Mouse (Mus musculus) midbrain, embryonic 14.5 days (tissue): ENCODE data around the gene Dusp11. TPM values are rescaled to one million over a fixed set of nuclear protein-coding genes. Genes with fewer than 3 reads are reported as not detected.
"Not testable (repeated sequence)": the region's sequence is repeated elsewhere in the genome, so short reads cannot be mapped to it uniquely, and the experiment has no call there.

Experiments used
- ATAC-seq: fragments of 200-750 bp; cut with Nextera tagmentation; 2 replicates; pipeline ENCODE4 v1.8.0; 2017; ENCODE audit warnings: moderate number of reproducible peaks, moderate library complexity; ENCODE audit not compliant: low FRiP score, low TSS enrichment
- DNase-seq: peaks from one replicate; pipeline ENCODE4 v3.0.0-alpha.2; 2015
- H3K27ac ChIP-seq: fragments of 300-500 bp; sonication (generic); replicated peaks from 2 replicates; pipeline ENCODE4 v1.5.1; 2014; ENCODE audit warnings: mild to moderate bottlenecking, low read depth, low read length, moderate library complexity
- H3K27me3 ChIP-seq: fragments of 300-500 bp; sonication (generic); 2 replicates; pipeline ENCODE4 v1.6.1; 2014; ENCODE audit warnings: low read length, control low read depth, mixed read lengths; ENCODE audit not compliant: control insufficient read depth, insufficient read depth
- H3K36me3 ChIP-seq: fragments of 300-500 bp; sonication (generic); 2 replicates; pipeline ENCODE4 v1.6.1; 2014; ENCODE audit warnings: low read length, control low read depth; ENCODE audit not compliant: control insufficient read depth, insufficient read depth
- H3K4me1 ChIP-seq: fragments of 300-500 bp; sonication (generic); 2 replicates; pipeline ENCODE4 v1.6.1; 2014; ENCODE audit warnings: mild to moderate bottlenecking, antibody characterized with exemption, low read length, control low read depth; ENCODE audit not compliant: control insufficient read depth, insufficient read depth
- H3K4me2 ChIP-seq: fragments of 300-500 bp; sonication (generic); 2 replicates; pipeline ENCODE4 v1.6.1; 2014; ENCODE audit warnings: mild to moderate bottlenecking, low read length, moderate library complexity
- H3K4me3 ChIP-seq: fragments of 300-500 bp; sonication (generic); replicated peaks from 2 replicates; pipeline ENCODE4 v1.5.1; 2014; ENCODE audit warnings: low read depth, low read length
- H3K9ac ChIP-seq: fragments of 300-500 bp; sonication (generic); replicated peaks from 2 replicates; pipeline ENCODE4 v1.6.1; 2014; ENCODE audit warnings: mild to moderate bottlenecking, low read length, moderate library complexity
- H3K9me3 ChIP-seq: fragments of 300-500 bp; sonication (generic); 2 replicates; pipeline ENCODE4 v1.6.1; 2016; ENCODE audit warnings: low read length, control low read depth, mixed read lengths; ENCODE audit not compliant: control insufficient read depth
- WGBS: fragments of 180-500 bp; shearing (Covaris S2); extraction: QIAGEN DNeasy Blood & Tissue Kit; methylation state at CpG from one replicate; pipeline ENCODE4 v1.1.7; 2014; 5-methylcytosine and 5-hydroxymethylcytosine counted together
- polyA plus RNA-seq: library from polyadenylated mRNA; unstranded; fragments of >200 nt; fragmentation: Nextera tagmentation; extraction: Ambion mirVana; gene quantifications from 2 replicates; pipeline ENCODE4 v1.2.1, GENCODE M21; 2014

The Dusp11 gene
- 48.8 and 58.5 TPM in 2 replicates for polyA plus RNA-seq

- WGBS = under 1% methylated on average over 70 of the region's 70 CpGs
- Histone ChIP-seq H3K27me3 (no peaks in the 10 kb centered on the region), H3K9ac (peak within 1 kb of the TSS; percentile 89), H3K27ac (peak within 1 kb of the TSS; percentile 92), H3K4me2 (peak within 1 kb of the TSS; percentile 82), H3K9me3 (no peaks in the 10 kb centered on the region), H3K4me3 (peak within 1 kb of the TSS; percentile 81), H3K36me3 (peaks cover 22% of the 10 kb centered on the region), H3K4me1 (peaks cover 11% of the 10 kb centered on the region)
- peak; percentile 98 for DNase-seq
- peak; percentile 96 for ATAC-seq
Measured at GRCm38 (mm10) chr6:85961101-85962091, at the start of gene Dusp11. Dusp11 (minus strand) TSS chr6:85961667.

- Histone ChIP-seq H3K27ac (no peak overlapping the region), H3K9me3 (no peaks in the 10 kb centered on the region), H3K4me2 (no peak overlapping the region), H3K4me1 (no peaks in the 10 kb centered on the region), H3K27me3 (no peaks in the 10 kb centered on the region), H3K36me3 (no peaks in the 10 kb centered on the region), H3K4me3 (no peak overlapping the region), H3K9ac (no peak overlapping the region)
- ATAC-seq (no peak), DNase-seq (peak; percentile 85)
- whole genome bisulfite sequencing = 42% methylated on average over 4 of the region's 4 CpGs
Measured at GRCm38 (mm10) chr6:86009980-86010379, 48.5 kb upstream of the Dusp11 start.

GRCm38 (mm10) chr6:86004271-86005148 is 43.0 kb upstream of the Dusp11 start:
- Histone ChIP-seq H3K4me1 (no peaks in the 10 kb centered on the region), H3K4me3 (no peak overlapping the region), H3K36me3 (no peaks in the 10 kb centered on the region), H3K27me3 (no peaks in the 10 kb centered on the region), H3K9me3 (no peaks in the 10 kb centered on the region), H3K9ac (0 out of 2 replicates have a peak overlapping the region, but pooled peaks have one; percentile 26), H3K4me2 (peak overlapping the region; percentile 42), H3K27ac (no peak overlapping the region)
- DNase-seq (peak; percentile 93), ATAC-seq (peak; percentile 78)
- WGBS = 12% methylated on average over 18 of the region's 18 CpGs

GRCm38 (mm10) chr6:86003405-86003925 is 42.0 kb upstream of the Dusp11 start:
- DNase-seq (no peak), ATAC-seq (no peak)
- Histone ChIP-seq H3K9me3 (no peaks in the 10 kb centered on the region), H3K27me3 (no peaks in the 10 kb centered on the region), H3K4me3 (no peak overlapping the region), H3K27ac (no peak overlapping the region), H3K4me1 (no peaks in the 10 kb centered on the region), H3K4me2 (no peak overlapping the region), H3K9ac (no peak overlapping the region), H3K36me3 (no peaks in the 10 kb centered on the region)
- 75% methylated on average over 18 of the region's 18 CpGs for WGBS

- H3K27me3 ChIP-seq, H3K4me2 ChIP-seq, H3K9me3 ChIP-seq, H3K4me3 ChIP-seq, DNase-seq, H3K9ac ChIP-seq, H3K4me1 ChIP-seq, H3K36me3 ChIP-seq, ATAC-seq, H3K27ac ChIP-seq: not testable (repeated sequence)
- 91% methylated on average over 5 of the region's 5 CpGs for WGBS
Measured at GRCm38 (mm10) chr6:85990774-85991173, 29.3 kb upstream of the Dusp11 start.

GRCm38 (mm10) chr6:85989570-85989969 is 28.1 kb upstream of the Dusp11 start:
- H3K4me1 ChIP-seq, H3K4me2 ChIP-seq, H3K27ac ChIP-seq, DNase-seq, ATAC-seq, H3K9me3 ChIP-seq, H3K9ac ChIP-seq, H3K27me3 ChIP-seq, H3K36me3 ChIP-seq, H3K4me3 ChIP-seq: not testable (repeated sequence)
- 92% methylated on average over 5 of the region's 5 CpGs for whole genome bisulfite sequencing

- no peak overlapping the region for H3K9ac ChIP-seq
- no peaks in the 10 kb centered on the region for H3K27me3 ChIP-seq
- no peaks in the 10 kb centered on the region for H3K36me3 ChIP-seq
- H3K4me2 ChIP-seq = no peak overlapping the region
- H3K27ac ChIP-seq = no peak overlapping the region
- no peaks in the 10 kb centered on the region for H3K4me1 ChIP-seq
- H3K9me3 ChIP-seq = no peaks in the 10 kb centered on the region
- WGBS = 81% methylated on average over 8 of the region's 8 CpGs
- ATAC-seq (no peak), DNase-seq (no peak)
- no peak overlapping the region for H3K4me3 ChIP-seq
Measured at GRCm38 (mm10) chr6:85984351-85984750, 22.9 kb upstream of the Dusp11 start.

- H3K9me3 ChIP-seq, H3K27ac ChIP-seq, H3K36me3 ChIP-seq, DNase-seq, H3K4me3 ChIP-seq, ATAC-seq, H3K27me3 ChIP-seq, H3K4me1 ChIP-seq, H3K4me2 ChIP-seq, H3K9ac ChIP-seq: not testable (repeated sequence)
- 78% methylated on average over 4 of the region's 4 CpGs for WGBS
Measured at GRCm38 (mm10) chr6:85978736-85979135, 17.3 kb upstream of the Dusp11 start.
